Mouse (Mus musculus) stomach, postnatal 0 days (tissue): ENCODE measurements around the gene Nras.

ENCODE experiments used
- CTCF ChIP-seq: IDR thresholded peaks from 2 replicates; pipeline ENCODE4 v1.5.1; 2016; ENCODE audit warnings: antibody characterized with exemption, low read depth, mild to moderate bottlenecking, moderate library complexity
- EP300 ChIP-seq: optimal IDR thresholded peaks from 2 replicates; pipeline ENCODE3; 2016; ENCODE audit warnings: antibody characterized with exemption

DNA sequence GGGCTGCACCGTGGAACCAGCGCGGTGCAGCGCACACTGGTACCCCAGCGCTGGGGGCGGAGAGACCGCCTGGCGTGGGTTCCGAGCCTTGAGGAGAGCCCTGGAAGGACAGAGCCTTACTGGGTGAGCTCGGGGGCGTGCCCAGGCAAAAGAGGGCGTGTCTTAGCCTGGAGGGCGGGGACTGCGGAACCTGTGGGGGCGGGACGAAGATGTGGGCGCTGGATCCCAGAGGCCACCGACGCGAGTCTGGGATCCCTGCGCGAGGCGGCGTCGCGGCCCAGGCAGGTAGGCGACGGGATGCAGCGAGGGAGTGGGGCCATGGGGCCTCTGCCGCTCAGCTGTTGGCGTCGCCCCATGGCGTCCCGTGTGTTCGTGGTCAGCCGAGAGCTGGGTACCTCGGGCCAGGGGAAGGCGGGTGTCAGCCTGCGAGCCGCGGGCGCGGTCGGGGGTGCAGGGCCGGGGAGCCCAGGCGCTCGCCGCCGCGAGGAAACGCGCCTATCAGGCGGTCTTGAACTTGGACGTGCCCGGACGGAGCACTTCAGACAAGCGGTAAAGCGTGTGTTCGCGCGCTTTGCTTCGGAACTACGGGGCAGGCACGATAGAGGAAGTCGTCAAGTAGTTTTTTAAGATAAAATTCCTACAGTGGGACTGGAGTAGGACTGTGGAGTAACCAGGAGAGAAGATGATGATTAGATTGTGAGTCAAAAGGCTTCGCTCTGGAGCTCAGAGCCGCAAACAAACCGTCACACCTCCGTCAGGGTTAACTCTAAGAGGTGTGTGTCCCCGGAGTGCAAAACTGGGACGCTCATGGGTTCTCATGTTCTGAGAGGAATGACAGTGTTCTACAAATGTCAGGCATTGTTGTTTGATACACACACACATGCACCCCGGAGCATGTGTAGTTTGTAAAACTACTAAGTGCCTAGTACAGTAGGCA lies 44.6 kb downstream of the Nras start, which contains the start of gene Dennd2c:
- TF ChIP-seq CTCF (no peak; the same call in 1 of the 2 replicates), EP300 (no peak)
